Comparison of ENCODE assay signal across 8 mouse cellular contexts in genomic region chr2:59599338-59600111, GRCm38 (mm10). TPM values are rescaled to one million over a fixed set of nuclear protein-coding genes. Genes with fewer than 3 reads are reported as not detected.
DNase-seq lines count a peak whose midpoint lies in the region; ATAC-seq lines count a peak whose summit lies in the region.

No protein-coding gene starts in this region.

- DNase-seq in heart, postnatal 14 days: no peak
- DNase-seq in cerebellum, postnatal 25 days: peak; percentile 38 to 52
- DNase-seq in limb, embryonic 10.5 days (ENCODE audit: low spot score): peak; percentile 87
- DNase-seq in urinary bladder, adult 2 months (ENCODE audit: low spot score): no peak
- DNase-seq in layer of hippocampus, postnatal 10 days (ENCODE audit: low spot score in 2 of 2): no peak

- no peak overlapping the region for H3K9ac ChIP-seq in heart, embryonic 13.5 days
- no peak overlapping the region for H3K9ac ChIP-seq in neural tube, embryonic 15.5 days (replicated peaks)

- peak overlapping the region; percentile 69 for H3K27ac ChIP-seq in heart, embryonic 13.5 days (replicated peaks)
- peak overlapping the region; percentile 91 for H3K27ac ChIP-seq in limb, embryonic 10.5 days
- peak overlapping the region; percentile 43 for H3K27ac ChIP-seq in neural tube, embryonic 15.5 days (replicated peaks)

- H3K36me3 ChIP-seq in heart, embryonic 13.5 days: no peaks in the 10 kb centered on the region
- H3K36me3 ChIP-seq in limb, embryonic 10.5 days: no peaks in the 10 kb centered on the region
- no peaks in the 10 kb centered on the region for H3K36me3 ChIP-seq in neural tube, embryonic 15.5 days

- H3K4me2 ChIP-seq in heart, embryonic 13.5 days: peak overlapping the region; percentile 31
- H3K4me2 ChIP-seq in neural tube, embryonic 15.5 days: peak overlapping the region; percentile 24; the same call in 1 of the 2 replicates

- intact Hi-C loops in heart, postnatal 14 days (cut with DNase I): no loop called here

- peaks cover 45% of the 10 kb centered on the region for H3K4me1 ChIP-seq in heart, embryonic 13.5 days
- H3K4me1 ChIP-seq in limb, embryonic 10.5 days: peaks cover 67% of the 10 kb centered on the region
- peaks cover 19% of the 10 kb centered on the region for H3K4me1 ChIP-seq in neural tube, embryonic 15.5 days

- H3K4me3 ChIP-seq in heart, embryonic 13.5 days: no peak overlapping the region
- peak overlapping the region; percentile 35 for H3K4me3 ChIP-seq in limb, embryonic 10.5 days
- no peak overlapping the region for H3K4me3 ChIP-seq in neural tube, embryonic 15.5 days (replicated peaks)

- H3K9me3 ChIP-seq in heart, embryonic 13.5 days: no peaks in the 10 kb centered on the region
- no peaks in the 10 kb centered on the region for H3K9me3 ChIP-seq in limb, embryonic 10.5 days (replicated peaks)
- H3K9me3 ChIP-seq in neural tube, embryonic 15.5 days (replicated peaks): no peaks in the 10 kb centered on the region

- ATAC-seq in heart, embryonic 13.5 days (ENCODE audit: extremely low read depth, insufficient number of reproducible peaks, low FRiP score, low TSS enrichment): no peak
- ATAC-seq in hematopoietic stem cell, adult 5-6 weeks (replicated peaks in 1 of 2; ENCODE audit: insufficient read depth in 1 of 2, low FRiP score in 2 of 2, low TSS enrichment in 1 of 2, low read depth in 1 of 2, poor library complexity in 2 of 2, severe bottlenecking in 2 of 2): 0 out of 4 replicates have a peak, but pooled peaks have one; percentile 17 to 42
- peak; percentile 48 for ATAC-seq in neural tube, embryonic 15.5 days (ENCODE audit: low FRiP score)

- H3K27me3 ChIP-seq in heart, embryonic 13.5 days (replicated peaks): no peaks in the 10 kb centered on the region
- no peaks in the 10 kb centered on the region for H3K27me3 ChIP-seq in limb, embryonic 10.5 days (ENCODE audit: low read depth, poor library complexity, severe bottlenecking)
- no peaks in the 10 kb centered on the region for H3K27me3 ChIP-seq in neural tube, embryonic 15.5 days (replicated peaks)

- WGBS in heart, embryonic 13.5 days: 10% methylated on average over 6 of the region's 7 CpGs
- 3% methylated on average over 7 of the region's 7 CpGs for WGBS in limb, embryonic 10.5 days
- 7% methylated on average over 7 of the region's 7 CpGs for WGBS in neural tube, embryonic 15.5 days

RNA-seq across cellular contexts. Expression of gene Tanc1, which starts 12.3 kb away (rescaled TPM):
- 25.0 and 27.0 TPM in 2 replicates for polyA plus RNA-seq in heart, embryonic 13.5 days (2015; fragmentation: Nextera tagmentation; extraction: Ambion mirVana)
- total RNA-seq in heart, postnatal 14 days (2021): 10 to 100 TPM; 31.9 to 37.8 TPM
- total RNA-seq in hematopoietic stem cell, adult 5-6 weeks (2017): 10.3 and 11.0 TPM in 2 replicates
- polyA plus RNA-seq in limb, embryonic 10.5 days (2016; fragmentation: Nextera tagmentation; extraction: Ambion mirVana): 65.4 and 85.4 TPM in 2 replicates
- 8.5 and 11.7 TPM in 2 replicates for polyA plus RNA-seq in neural tube, embryonic 15.5 days (2015; fragmentation: Nextera tagmentation; extraction: Ambion mirVana)
- polyA plus RNA-seq in urinary bladder, adult 2 months (2012; rRNA removed): 25.0 and 32.2 TPM in 2 replicates
- 10 to 100 TPM; 20.9 to 32.2 TPM for total RNA-seq in layer of hippocampus, postnatal 10 days (2021)

Comparison
In these comparisons a context has a peak if more than half of its experiments do, and no peak if none do; other contexts are left out.
1. DNase-seq: peak in cerebellum, postnatal 25 days (2 of 2) and limb, embryonic 10.5 days (single experiment); none in heart, postnatal 14 days (0 of 2), urinary bladder, adult 2 months (single experiment) and layer of hippocampus, postnatal 10 days (0 of 2).
2. Peak in every context shown above with its lines, with median percentiles within 50 percentile points of each other: H3K27ac ChIP-seq.